Mouse (Mus musculus) MEL (cell line): ENCODE results near the gene Ror2. TPM values are rescaled to one million over a fixed set of nuclear protein-coding genes. Genes with fewer than 3 reads are reported as not detected.

ENCODE experiments used
- DNase-seq: peaks from one replicate; pipeline ENCODE4 v3.0.0; 2011; ENCODE audit warnings: low read depth, low spot score
- H3K27ac ChIP-seq: 2 replicates; pipeline ENCODE4 v1.5.1; 2012; ENCODE audit warnings: low read depth, mild to moderate bottlenecking, control low read depth, low read length, moderate library complexity; ENCODE audit not compliant: control insufficient read depth
- H3K27me3 ChIP-seq, 2 experiments: fragments of 150-350 bp in 1 of 2; sonication (generic) in 1 of 2; 2 replicates each; pipeline ENCODE4 v1.6.1; 2012; ENCODE audit warnings: low read length in 2 of 2, mild to moderate bottlenecking in 2 of 2, improper control_type of control experiment in 1 of 2, moderate library complexity in 1 of 2; ENCODE audit not compliant: insufficient read depth in 2 of 2, control insufficient read depth in 1 of 2
- H3K36me3 ChIP-seq, 2 experiments: 2 replicates each; pipeline ENCODE4 v1.6.1; 2012 to 2014; ENCODE audit warnings: low read length in 2 of 2, improper control_type of control experiment in 1 of 2, inconsistent platforms in 1 of 2, mild to moderate bottlenecking in 1 of 2; ENCODE audit not compliant: insufficient read depth in 2 of 2, control insufficient read depth in 1 of 2
- H3K4me1 ChIP-seq, 2 experiments: fragments of 150-350 bp in 1 of 2; sonication (generic) in 1 of 2; 2 replicates each; pipeline ENCODE4 v1.6.1; 2012; ENCODE audit warnings: low read length in 2 of 2, improper control_type of control experiment in 1 of 2, mild to moderate bottlenecking in 1 of 2; ENCODE audit not compliant: insufficient read depth in 2 of 2, control insufficient read depth in 1 of 2
- H3K4me3 ChIP-seq, 2 experiments: fragments of 150-350 bp in 1 of 2; sonication (generic) in 1 of 2; 2 replicates each; pipeline ENCODE4 v1.5.1; 2012; ENCODE audit warnings: low read depth in 2 of 2, low read length in 2 of 2, mild to moderate bottlenecking in 2 of 2, moderate library complexity in 2 of 2, control low read depth in 1 of 2, improper control_type of control experiment in 1 of 2; ENCODE audit not compliant: control insufficient read depth in 1 of 2, insufficient read depth in 1 of 2
- H3K79me2 ChIP-seq: 2 replicates; pipeline ENCODE4 v1.6.1; 2012; ENCODE audit warnings: mild to moderate bottlenecking, low read length, moderate library complexity; ENCODE audit not compliant: control insufficient read depth, poor library complexity, insufficient read depth
- H3K9ac ChIP-seq: 2 replicates; pipeline ENCODE4 v1.6.1; 2012; ENCODE audit warnings: low read depth, mild to moderate bottlenecking, control low read depth, low read length, moderate library complexity; ENCODE audit not compliant: control insufficient read depth, poor library complexity, severe bottlenecking
- H3K9me3 ChIP-seq: fragments of 150-350 bp; sonication (generic); replicated peaks from 2 replicates; pipeline ENCODE4 v1.6.1; 2012; ENCODE audit warnings: mild to moderate bottlenecking, low read length, improper control_type of control experiment, moderate library complexity; ENCODE audit not compliant: insufficient read depth
- CTCF ChIP-seq, 3 experiments: IDR thresholded peaks in 2 of 3; conservative IDR thresholded peaks in 1 of 3; 2 replicates each; pipeline ENCODE4 v1.5.1; 2011 to 2012; ENCODE audit warnings: low read length in 3 of 3, low read depth in 2 of 3, mild to moderate bottlenecking in 2 of 3, improper control_type of control experiment in 1 of 3, inconsistent platforms in 1 of 3, mixed read lengths in 1 of 3, moderate library complexity in 1 of 3; ENCODE audit not compliant: control insufficient read depth in 1 of 3, insufficient read depth in 1 of 3, poor library complexity in 1 of 3, severe bottlenecking in 1 of 3
- ELF1 ChIP-seq: IDR thresholded peaks from 2 replicates; pipeline ENCODE4 v1.6.1; 2014; ENCODE audit warnings: low read depth, mild to moderate bottlenecking, inconsistent platforms, low read length, improper control_type of control experiment, moderate library complexity
- EP300 ChIP-seq, 2 experiments: IDR thresholded peaks; 2 replicates each; pipeline ENCODE4 v1.6.1; 2011; ENCODE audit warnings: improper control_type of control experiment in 2 of 2, low read length in 2 of 2, low read depth in 1 of 2, mild to moderate bottlenecking in 1 of 2
- GABPA ChIP-seq: IDR thresholded peaks from 2 replicates; pipeline ENCODE4 v1.6.1; 2012; ENCODE audit warnings: low read depth, mild to moderate bottlenecking, inconsistent platforms, low read length, improper control_type of control experiment, moderate library complexity
- GATA1 ChIP-seq: IDR thresholded peaks from 2 replicates; pipeline ENCODE4 v1.6.1; 2011; ENCODE audit warnings: low read depth, low read length, improper control_type of control experiment
- MAFK ChIP-seq: IDR thresholded peaks from 2 replicates; pipeline ENCODE4 v1.6.1; 2011; ENCODE audit warnings: low read depth, mild to moderate bottlenecking, low read length, improper control_type of control experiment, borderline replicate concordance
- MAZ ChIP-seq: IDR thresholded peaks from 2 replicates; pipeline ENCODE4 v1.6.1; 2012; ENCODE audit warnings: low read depth, mild to moderate bottlenecking, inconsistent platforms, low read length, improper control_type of control experiment
- MEF2A ChIP-seq: IDR thresholded peaks from 2 replicates; pipeline ENCODE4 v1.6.1; 2014; ENCODE audit warnings: low read depth, mild to moderate bottlenecking, inconsistent platforms, low read length, improper control_type of control experiment; ENCODE audit not compliant: poor library complexity, insufficient replicate concordance, severe bottlenecking; ENCODE audit errors: extremely low read depth
- MXI1 ChIP-seq: IDR thresholded peaks from 2 replicates; pipeline ENCODE4 v1.6.1; 2011; ENCODE audit warnings: mild to moderate bottlenecking, low read depth, low read length, improper control_type of control experiment
- MYC ChIP-seq: IDR thresholded peaks from 2 replicates; pipeline ENCODE4 v1.6.1; 2011; ENCODE audit warnings: low read depth, mild to moderate bottlenecking, low read length, improper control_type of control experiment, moderate library complexity
- NELFE ChIP-seq: IDR thresholded peaks from 2 replicates; pipeline ENCODE4 v1.6.1; 2011; ENCODE audit warnings: low read depth, low read length, improper control_type of control experiment
- NRF1 ChIP-seq: IDR thresholded peaks from 2 replicates; pipeline ENCODE4 v1.6.1; 2014; ENCODE audit warnings: low read depth, mild to moderate bottlenecking, inconsistent platforms, low read length, improper control_type of control experiment, moderate library complexity; ENCODE audit not compliant: poor library complexity, insufficient read depth, severe bottlenecking
- POLR2A ChIP-seq, 2 experiments: IDR thresholded peaks; 2 replicates each; pipeline ENCODE4 v1.6.1; 2011 to 2012; ENCODE audit warnings: low read length in 2 of 2, mild to moderate bottlenecking in 2 of 2, control low read depth in 1 of 2, improper control_type of control experiment in 1 of 2, low read depth in 1 of 2, moderate library complexity in 1 of 2; ENCODE audit not compliant: control insufficient read depth in 1 of 2, insufficient read depth in 1 of 2, poor library complexity in 1 of 2
- SIN3A ChIP-seq: IDR thresholded peaks from 2 replicates; pipeline ENCODE4 v1.6.1; 2012; ENCODE audit warnings: low read length, improper control_type of control experiment, inconsistent platforms
- SMC3 ChIP-seq: IDR thresholded peaks from 2 replicates; pipeline ENCODE4 v1.6.1; 2011; ENCODE audit warnings: low read depth, low read length, improper control_type of control experiment
- TBP ChIP-seq: IDR thresholded peaks from 2 replicates; pipeline ENCODE4 v1.8.0; 2011; ENCODE audit warnings: low read depth, low read length, improper control_type of control experiment
- USF1 ChIP-seq: IDR thresholded peaks from 2 replicates; pipeline ENCODE4 v1.6.1; 2014; ENCODE audit warnings: low read depth, mild to moderate bottlenecking, inconsistent platforms, low read length, improper control_type of control experiment, moderate library complexity
- ZC3H11A ChIP-seq: IDR thresholded peaks from 2 replicates; pipeline ENCODE4 v1.6.1; 2012; ENCODE audit warnings: low read depth, mild to moderate bottlenecking, inconsistent platforms, low read length, improper control_type of control experiment
- ZMIZ1 ChIP-seq: IDR thresholded peaks from 2 replicates; pipeline ENCODE4 v1.6.1; 2012; ENCODE audit warnings: low read depth, mild to moderate bottlenecking, inconsistent platforms, low read length, improper control_type of control experiment, moderate library complexity
- polyA plus RNA-seq, 2 experiments: library from polyadenylated mRNA; stranded (reverse) in 1 of 2; unstranded in 1 of 2; fragments of >175 nt in 1 of 2; fragments of >200 nt in 1 of 2; gene quantifications; 2 replicates each; pipeline versions ENCODE4 v1.2.1 to v1.2.4; 2012; ENCODE audit warnings: low replicate concordance in 2 of 2, low read depth in 1 of 2; ENCODE audit not compliant: insufficient read length in 2 of 2, insufficient read depth in 1 of 2, missing spikeins in 1 of 2
- total RNA-seq: library from RNA; depleted of rRNA; stranded (reverse); fragments of 300-350 nt; gene quantifications from 2 replicates; pipeline ENCODE4 v1.2.3, GENCODE M21; 2012

Ror2 gene
- total and polyA plus RNA-seq, 3 experiments: not detected

DNA sequence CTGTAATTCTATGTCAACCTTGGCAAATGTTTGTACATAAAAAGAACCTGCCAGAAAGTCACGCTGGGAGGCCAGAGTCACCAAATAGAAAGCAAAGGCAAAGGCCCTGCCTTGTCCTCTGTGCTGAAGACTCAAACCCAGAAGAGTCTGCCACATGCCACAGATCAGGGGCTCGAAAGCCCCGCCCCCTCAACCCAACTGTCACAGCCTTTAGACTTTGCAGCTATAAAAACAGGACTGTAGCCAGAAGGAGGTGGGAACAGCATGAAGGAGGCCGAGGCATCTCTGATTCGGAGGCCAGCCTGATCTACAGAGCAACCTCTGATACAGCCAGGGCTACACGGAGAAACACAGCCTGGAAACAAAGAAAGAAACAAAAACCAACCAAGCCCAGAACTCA is 37.8 kb downstream of the Ror2 start:
- no peak overlapping the region for H3K9ac ChIP-seq
- no peaks in the 10 kb centered on the region for H3K9me3 ChIP-seq
- no peaks in the 10 kb centered on the region for H3K27me3 ChIP-seq
- DNase-seq: no peak
- no peaks in the 10 kb centered on the region for H3K4me1 ChIP-seq
- TF ChIP-seq MAFK (no peak), ELF1 (no peak), USF1 (no peak), MEF2A (no peak), MAZ (no peak), POLR2A (IDR thresholded peaks at IDR 0.05; ENCODE audit: control insufficient read depth in 1 of 2, insufficient read depth in 1 of 2, low read depth in 1 of 2, low read length in 2 of 2, poor library complexity in 1 of 2) (no peak), SIN3A (no peak), MXI1 (no peak), TBP (no peak), SMC3 (no peak), NRF1 (no peak), MYC (no peak)
- H3K4me3 ChIP-seq: no peak overlapping the region
- no peaks in the 10 kb centered on the region for H3K36me3 ChIP-seq
- H3K79me2 ChIP-seq: no peaks in the 10 kb centered on the region
- H3K27ac ChIP-seq: no peak overlapping the region

DNA sequence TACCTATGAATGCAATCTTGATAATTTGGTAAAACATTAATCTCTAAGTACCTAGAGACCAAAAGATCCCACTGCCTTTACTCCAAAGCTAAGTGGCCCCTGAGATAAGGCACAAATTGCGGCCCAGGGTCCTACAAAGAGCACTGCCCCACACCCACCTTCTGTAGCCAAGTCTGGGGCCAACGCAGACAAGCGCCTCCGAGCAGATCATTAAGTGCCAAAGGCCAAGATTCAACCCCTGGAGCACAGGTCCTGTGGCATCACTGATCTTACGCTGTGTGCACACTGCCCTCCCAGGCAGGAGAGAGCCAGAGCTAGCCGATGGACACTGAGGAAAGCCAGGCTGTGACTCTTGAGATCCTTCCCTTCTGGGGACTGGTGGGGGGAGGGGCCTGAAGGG is 38.7 kb downstream of the Ror2 start:
- Histone ChIP-seq H3K79me2 (no peaks in the 10 kb centered on the region), H3K4me3 (no peak overlapping the region), H3K4me1 (no peaks in the 10 kb centered on the region), H3K9ac (no peak overlapping the region), H3K9me3 (no peaks in the 10 kb centered on the region), H3K27ac (no peak overlapping the region), H3K36me3 (no peaks in the 10 kb centered on the region), H3K27me3 (no peaks in the 10 kb centered on the region)
- no peak for TF ChIP-seq EP300 (IDR thresholded peaks at IDR 0.05; ENCODE audit: low read depth in 1 of 2, low read length in 2 of 2)
- TF ChIP-seq ZMIZ1: no peak
- TF ChIP-seq GATA1: no peak
- TF ChIP-seq GABPA: no peak
- TF ChIP-seq CTCF (IDR thresholded peaks at IDR 0.05 in 2 of 3, conservative IDR thresholded peaks at IDR 0.05 in 1 of 3; ENCODE audit: control insufficient read depth in 1 of 3, insufficient read depth in 1 of 3, low read depth in 2 of 3, low read length in 3 of 3, poor library complexity in 1 of 3, severe bottlenecking in 1 of 3): no peak
- TF ChIP-seq NELFE: no peak
- TF ChIP-seq ZC3H11A: no peak
- no peak for TF ChIP-seq MXI1
- no peak for DNase-seq
